Mouse (Mus musculus): ENCODE measurements around the gene Pdzk1ip1. TPM values are rescaled to one million over a fixed set of nuclear protein-coding genes. Genes with fewer than 3 reads are reported as not detected.

Pdzk1ip1 gene
- polyA plus RNA-seq, 1 experiment from 2014 or later: 13.3 TPM

- H3K9ac ChIP-seq: peak overlapping the region; percentile 35; the same call in 1 of the 2 replicates
- no peaks in the 10 kb centered on the region for H3K36me3 ChIP-seq (ENCODE audit: insufficient read depth)
- DNase-seq: peak; percentile 37
- TF ChIP-seq CTCF (IDR thresholded peaks at IDR 0.05; ENCODE audit: low read depth): no peak
- H3K4me3 ChIP-seq (ENCODE audit: low read depth, low read length): peak overlapping the region; percentile 45
- H3K4me1 ChIP-seq (ENCODE audit: insufficient read depth): 0 out of 2 replicates have a peak, but pooled peaks cover 3% of the 10 kb centered on the region
- peak overlapping the region; percentile 69 for H3K4me2 ChIP-seq
- ATAC-seq (ENCODE audit: insufficient read depth): no peak
- H3K27me3 ChIP-seq (ENCODE audit: insufficient read depth, low read length): peaks cover 98% of the 10 kb centered on the region
- 6% methylated on average over 12 of the region's 12 CpGs for whole genome bisulfite sequencing
- H3K9me3 ChIP-seq (ENCODE audit: low read depth, low read length): no peaks in the 10 kb centered on the region
- H3K27ac ChIP-seq (ENCODE audit: low read depth): peak overlapping the region; percentile 54
Measured at GRCm38 (mm10) chr4:115059871-115060270, 28.6 kb upstream of the Pdzk1ip1 start.

- Histone ChIP-seq H3K4me2 (peak overlapping the region; percentile 69), H3K4me3 (ENCODE audit: low read depth, low read length) (peak overlapping the region; percentile 45; the same call in 1 of the 2 replicates), H3K9ac (no peak overlapping the region), H3K27ac (ENCODE audit: low read depth) (no peak overlapping the region), H3K4me1 (ENCODE audit: insufficient read depth) (0 out of 2 replicates have a peak, but pooled peaks cover 3% of the 10 kb centered on the region), H3K9me3 (ENCODE audit: low read depth, low read length) (no peaks in the 10 kb centered on the region), H3K36me3 (ENCODE audit: insufficient read depth) (no peaks in the 10 kb centered on the region), H3K27me3 (ENCODE audit: insufficient read depth, low read length) (peaks cover 97% of the 10 kb centered on the region)
- 12% methylated on average over 3 of the region's 3 CpGs for WGBS
- ATAC-seq (ENCODE audit: insufficient read depth) (no peak), DNase-seq (no peak)
- TF ChIP-seq CTCF (IDR thresholded peaks at IDR 0.05; ENCODE audit: low read depth): no peak
Measured at GRCm38 (mm10) chr4:115060753-115061152, 27.8 kb upstream of the Pdzk1ip1 start.

- Histone ChIP-seq H3K4me3 (ENCODE audit: low read depth, low read length) (peak overlapping the region; percentile 54), H3K4me2 (peak overlapping the region; percentile 92), H3K4me1 (ENCODE audit: insufficient read depth) (no peaks in the 10 kb centered on the region), H3K9ac (peak overlapping the region; percentile 47), H3K27me3 (ENCODE audit: insufficient read depth, low read length) (peaks cover 82% of the 10 kb centered on the region), H3K36me3 (ENCODE audit: insufficient read depth) (no peaks in the 10 kb centered on the region), H3K9me3 (ENCODE audit: low read depth, low read length) (no peaks in the 10 kb centered on the region), H3K27ac (ENCODE audit: low read depth) (peak overlapping the region; percentile 26; the same call in 1 of the 2 replicates)
- WGBS: 2% methylated on average over 9 of the region's 9 CpGs
- TF ChIP-seq CTCF (IDR thresholded peaks at IDR 0.05; ENCODE audit: low read depth): no peak
- peak; percentile 44 for DNase-seq
- ATAC-seq (ENCODE audit: insufficient read depth): peak; percentile 18; the same call in 1 of the 2 replicates
Measured at GRCm38 (mm10) chr4:115062540-115062874, 26.0 kb upstream of the Pdzk1ip1 start.

- no peak for TF ChIP-seq CTCF (IDR thresholded peaks at IDR 0.05; ENCODE audit: low read depth)
- peak overlapping the region; percentile 47 for H3K9ac ChIP-seq
- peak overlapping the region; percentile 54 for H3K4me3 ChIP-seq (ENCODE audit: low read depth, low read length)
- H3K4me2 ChIP-seq: peak overlapping the region; percentile 92
- ATAC-seq (ENCODE audit: insufficient read depth): peak; percentile 84
- no peaks in the 10 kb centered on the region for H3K4me1 ChIP-seq (ENCODE audit: insufficient read depth)
- H3K9me3 ChIP-seq (ENCODE audit: low read depth, low read length): no peaks in the 10 kb centered on the region
- no peaks in the 10 kb centered on the region for H3K36me3 ChIP-seq (ENCODE audit: insufficient read depth)
- under 1% methylated on average over 55 of the region's 58 CpGs for WGBS
- peak; percentile 75 for DNase-seq
- H3K27ac ChIP-seq (ENCODE audit: low read depth): peak overlapping the region; percentile 26; the same call in 1 of the 2 replicates
- H3K27me3 ChIP-seq (ENCODE audit: insufficient read depth, low read length): peaks cover 77% of the 10 kb centered on the region
Measured at GRCm38 (mm10) chr4:115062875-115063517, 25.5 kb upstream of the Pdzk1ip1 start.

GRCm38 (mm10) chr4:115063518-115064239 is 24.8 kb upstream of the Pdzk1ip1 start:
- Histone ChIP-seq H3K36me3 (ENCODE audit: insufficient read depth) (no peaks in the 10 kb centered on the region), H3K9me3 (ENCODE audit: low read depth, low read length) (no peaks in the 10 kb centered on the region), H3K27ac (ENCODE audit: low read depth) (no peak overlapping the region), H3K4me3 (ENCODE audit: low read depth, low read length) (peak overlapping the region; percentile 54), H3K4me2 (peak overlapping the region; percentile 92), H3K9ac (peak overlapping the region; percentile 47), H3K27me3 (ENCODE audit: insufficient read depth, low read length) (peaks cover 70% of the 10 kb centered on the region), H3K4me1 (ENCODE audit: insufficient read depth) (no peaks in the 10 kb centered on the region)
- ATAC-seq (ENCODE audit: insufficient read depth) (peak; percentile 12; the same call in 1 of the 2 replicates), DNase-seq (peak; percentile 14)
- no peak for TF ChIP-seq CTCF (IDR thresholded peaks at IDR 0.05; ENCODE audit: low read depth)
- WGBS: 2% methylated on average over 31 of the region's 31 CpGs

- H3K27me3 ChIP-seq (ENCODE audit: insufficient read depth, low read length): no peaks in the 10 kb centered on the region
- peak; percentile 34 for DNase-seq
- 15% methylated on average over 1 of the region's 1 CpGs for WGBS
- H3K9ac ChIP-seq: no peak overlapping the region
- H3K36me3 ChIP-seq (ENCODE audit: insufficient read depth): no peaks in the 10 kb centered on the region
- ATAC-seq (ENCODE audit: insufficient read depth): 0 out of 2 replicates have a peak, but pooled peaks have one; percentile 23
- TF ChIP-seq CTCF (IDR thresholded peaks at IDR 0.05; ENCODE audit: low read depth): 0 out of 2 replicates have a peak, but pooled peaks have one; percentile 17
- H3K4me3 ChIP-seq (ENCODE audit: low read depth, low read length): no peak overlapping the region
- H3K9me3 ChIP-seq (ENCODE audit: low read depth, low read length): no peaks in the 10 kb centered on the region
- H3K27ac ChIP-seq (ENCODE audit: low read depth): no peak overlapping the region
- H3K4me2 ChIP-seq: no peak overlapping the region
- no peaks in the 10 kb centered on the region for H3K4me1 ChIP-seq (ENCODE audit: insufficient read depth)
Measured at GRCm38 (mm10) chr4:115071668-115072067, 16.8 kb upstream of the Pdzk1ip1 start.

GRCm38 (mm10) chr4:115074789-115075188 is 13.7 kb upstream of the Pdzk1ip1 start:
- H3K4me2 ChIP-seq: no peak overlapping the region
- ATAC-seq (ENCODE audit: insufficient read depth) (no peak), DNase-seq (no peak)
- H3K4me1 ChIP-seq (ENCODE audit: insufficient read depth): no peaks in the 10 kb centered on the region
- H3K27me3 ChIP-seq (ENCODE audit: insufficient read depth, low read length): no peaks in the 10 kb centered on the region
- H3K4me3 ChIP-seq (ENCODE audit: low read depth, low read length): no peak overlapping the region
- no peaks in the 10 kb centered on the region for H3K36me3 ChIP-seq (ENCODE audit: insufficient read depth)
- H3K9me3 ChIP-seq (ENCODE audit: low read depth, low read length): no peaks in the 10 kb centered on the region
- TF ChIP-seq CTCF (IDR thresholded peaks at IDR 0.05; ENCODE audit: low read depth): no peak
- H3K27ac ChIP-seq (ENCODE audit: low read depth): peak overlapping the region; percentile 14; the same call in 1 of the 2 replicates
- no peak overlapping the region for H3K9ac ChIP-seq
- 69% methylated on average over 1 of the region's 1 CpGs for WGBS
